Mouse (Mus musculus) erythroblast, adult 5-6 weeks (primary cell): ENCODE results near the gene Mocs1. TPM values are rescaled to one million over a fixed set of nuclear protein-coding genes. Genes with fewer than 3 reads are reported as not detected.
A peak's percentile ranks its signal among the peaks of the same experiment; 100 is the strongest.
"Not testable (repeated sequence)": the region's sequence is repeated elsewhere in the genome, so short reads cannot be mapped to it uniquely, and the experiment has no call there.

Source experiments
- ATAC-seq: replicated peaks from 2 replicates; pipeline ENCODE4 v1.8.0; 2016; ENCODE audit warnings: moderate number of reproducible peaks, mild to moderate bottlenecking, moderate TSS enrichment, inconsistent platforms; ENCODE audit not compliant: poor library complexity, low FRiP score, severe bottlenecking
- total RNA-seq, 2 experiments: library from RNA; stranded (forward) in 1 of 2; stranded (reverse) in 1 of 2; fragments of 150-400 nt in 1 of 2; fragments of 200-764, 138-1000 nt in 1 of 2; gene quantifications; 2 replicates each; pipeline versions ENCODE4 v1.2.3 to v1.2.4; 2015 to 2017; ENCODE audit warnings: low replicate concordance in 2 of 2

The Mocs1 gene
- total RNA-seq, 2 experiments from 2014 or later, result 50.6 to 146 TPM

- ATAC-seq, result no peak
Measured at GRCm38 (mm10) chr17:49430136-49430535, 2.0 kb downstream of the Mocs1 start.

GRCm38 (mm10) chr17:49431176-49431575 lies 3.0 kb downstream of the Mocs1 start:
- no peak for ATAC-seq

GRCm38 (mm10) chr17:49432071-49432711 lies 4.0 kb downstream of the Mocs1 start:
- peak; percentile 42 for ATAC-seq

GRCm38 (mm10) chr17:49433071-49433470 lies 4.9 kb downstream of the Mocs1 start:
- ATAC-seq, result no peak

GRCm38 (mm10) chr17:49434236-49434635 lies 6.1 kb downstream of the Mocs1 start:
- ATAC-seq, result no peak

GRCm38 (mm10) chr17:49435081-49435480 lies 6.9 kb downstream of the Mocs1 start:
- no peak for ATAC-seq

- peak; percentile 55 for ATAC-seq
Measured at GRCm38 (mm10) chr17:49436631-49437030, 8.5 kb downstream of the Mocs1 start.

- not testable (repeated sequence) for ATAC-seq
Measured at GRCm38 (mm10) chr17:49437306-49437705, 9.1 kb downstream of the Mocs1 start.

- peak; percentile 92 for ATAC-seq
Measured at GRCm38 (mm10) chr17:49438822-49439574, 10.8 kb downstream of the Mocs1 start.

GRCm38 (mm10) chr17:49439706-49440105 lies 11.5 kb downstream of the Mocs1 start:
- ATAC-seq, result no peak

- peak; percentile 53 for ATAC-seq
Measured at GRCm38 (mm10) chr17:49440331-49441130, 12.4 kb downstream of the Mocs1 start.

- ATAC-seq, result not testable (repeated sequence)
Measured at GRCm38 (mm10) chr17:49442841-49443240, 14.7 kb downstream of the Mocs1 start.

GRCm38 (mm10) chr17:49448570-49449229 lies 20.5 kb downstream of the Mocs1 start:
- ATAC-seq, result no peak

- ATAC-seq, result no peak; the same call in 1 of the 2 replicates
Measured at GRCm38 (mm10) chr17:49449230-49449608, 21.1 kb downstream of the Mocs1 start.

GRCm38 (mm10) chr17:49450922-49451321 lies 22.8 kb downstream of the Mocs1 start:
- ATAC-seq, result no peak

- no peak; the same call in 1 of the 2 replicates for ATAC-seq
Measured at GRCm38 (mm10) chr17:49456334-49456733, 28.2 kb downstream of the Mocs1 start.

- peak; percentile 66 for ATAC-seq
Measured at GRCm38 (mm10) chr17:49457833-49458232, 29.7 kb downstream of the Mocs1 start.

GRCm38 (mm10) chr17:49458386-49458785 lies 30.2 kb downstream of the Mocs1 start:
- ATAC-seq, result no peak

GRCm38 (mm10) chr17:49464884-49465283 lies 36.7 kb downstream of the Mocs1 start:
- peak; percentile 67 for ATAC-seq

- ATAC-seq, result peak; percentile 70
Measured at GRCm38 (mm10) chr17:49468223-49468622, 40.1 kb downstream of the Mocs1 start.
